Mouse (Mus musculus): Measurements from ENCODE around the gene Hltf. TPM values are rescaled to one million over a fixed set of nuclear protein-coding genes. Genes with fewer than 3 reads are reported as not detected.
A peak's percentile ranks its signal among the peaks of the same experiment; 100 is the strongest.
"Not testable (repeated sequence)": the region's sequence is repeated elsewhere in the genome, so short reads cannot be mapped to it uniquely, and the experiment has no call there.

Gene Hltf
- polyA plus RNA-seq (2016; fragmentation: Nextera tagmentation; extraction: Ambion mirVana): 23.1 and 26.0 TPM in 2 replicates

DNA sequence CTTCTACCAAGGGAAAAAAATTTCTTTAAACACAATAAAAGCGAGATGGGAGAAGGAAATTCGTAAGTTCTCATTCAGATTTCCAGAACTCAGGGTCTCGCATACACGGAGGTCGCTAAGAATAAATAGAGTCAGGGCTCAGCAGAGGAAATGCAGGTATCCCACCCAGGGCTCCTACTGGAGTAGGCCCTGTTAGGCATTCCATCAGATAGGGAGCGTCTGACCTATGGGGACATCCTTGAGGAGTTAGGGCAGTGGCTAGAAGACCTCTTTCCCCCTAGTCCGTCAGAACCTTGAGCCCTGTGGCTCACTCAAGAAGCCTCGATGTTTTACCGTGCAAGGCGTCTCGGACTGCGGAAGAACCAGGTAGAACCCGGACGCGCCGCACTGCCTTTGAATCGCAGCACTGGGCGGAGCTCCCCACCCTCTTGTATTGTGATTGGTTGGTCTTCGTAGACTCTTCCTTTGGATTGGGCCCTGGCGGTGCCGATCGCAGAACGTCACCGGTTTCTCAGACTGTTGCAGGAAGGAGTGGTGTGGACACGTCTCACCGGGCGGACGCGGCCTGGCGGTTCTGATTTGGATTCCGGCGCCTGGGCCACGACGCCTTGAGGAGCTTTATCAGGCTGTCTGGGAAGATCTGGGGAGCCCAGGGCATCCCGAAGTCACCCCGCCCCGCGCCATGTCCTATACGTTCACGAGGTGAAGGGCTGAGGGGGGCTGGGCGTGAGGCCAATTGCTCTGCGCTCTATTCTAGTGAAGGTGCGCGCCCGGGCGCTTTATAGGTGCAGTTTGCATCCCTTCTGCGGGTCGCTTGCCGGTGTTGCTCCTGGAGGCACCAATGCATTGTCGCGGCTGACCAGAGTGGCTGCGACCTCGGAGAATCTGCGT, at the start of gene Hltf:
Hltf (plus strand) TSS at position 506 of the 891 bp plus-strand sequence.
- ATAC-seq (ENCODE audit: low FRiP score, low read depth): peak; percentile 100

DNA sequence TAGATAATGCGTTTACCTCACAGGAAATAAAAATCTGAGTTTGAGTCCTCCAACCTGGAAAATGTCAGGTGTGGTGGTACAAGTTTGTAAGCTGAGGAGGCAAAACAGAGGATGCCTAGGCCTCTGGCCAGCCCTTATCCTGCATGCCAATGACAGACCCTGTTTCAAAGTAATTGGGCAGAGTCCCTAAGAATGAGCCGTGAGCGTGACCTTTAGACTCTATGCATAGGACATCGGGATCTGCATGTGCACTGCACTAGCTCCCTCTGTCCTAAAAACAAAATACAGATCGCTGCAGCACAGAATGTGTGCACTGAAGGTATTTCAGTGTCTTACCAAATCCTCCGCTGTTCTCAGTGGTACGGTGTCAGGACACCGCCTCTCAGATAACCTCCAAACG, 47.1 kb upstream of the Hltf start:
- no peak for ATAC-seq (ENCODE audit: low FRiP score, low read depth)
- no peaks in the 10 kb centered on the region for H3K9me3 ChIP-seq
- no peaks in the 10 kb centered on the region for H3K27me3 ChIP-seq
- 85% methylated on average over 9 of the region's 9 CpGs for WGBS
- H3K27ac ChIP-seq (replicated peaks): no peak overlapping the region
- no peak overlapping the region for H3K4me2 ChIP-seq (replicated peaks)
- H3K36me3 ChIP-seq: peaks cover 12% of the 10 kb centered on the region
- H3K4me1 ChIP-seq: no peaks in the 10 kb centered on the region
- H3K9ac ChIP-seq (replicated peaks): no peak overlapping the region
- H3K4me3 ChIP-seq: no peak overlapping the region

More for the DNA sequence above, at the start of gene Hltf:
- peak within 1 kb of the TSS; percentile 61 for H3K4me2 ChIP-seq (replicated peaks)
- no peaks in the 10 kb centered on the region for H3K9me3 ChIP-seq
- H3K4me3 ChIP-seq: peak within 1 kb of the TSS; percentile 82
- under 1% methylated on average over 54 of the region's 54 CpGs for WGBS
- peak within 1 kb of the TSS; percentile 80 for H3K27ac ChIP-seq (replicated peaks)
- H3K36me3 ChIP-seq: 0 out of 2 replicates have a peak, but pooled peaks cover 5% of the 10 kb centered on the region
- H3K4me1 ChIP-seq: peaks cover 4% of the 10 kb centered on the region; the same call in 1 of the 2 replicates
- no peaks in the 10 kb centered on the region for H3K27me3 ChIP-seq
- H3K9ac ChIP-seq (replicated peaks): peak within 1 kb of the TSS; percentile 65

- not testable (repeated sequence) for H3K4me3 ChIP-seq; H3K27me3 ChIP-seq; ATAC-seq (ENCODE audit: low FRiP score, low read depth); H3K9ac ChIP-seq (replicated peaks); H3K9me3 ChIP-seq; H3K27ac ChIP-seq (replicated peaks); H3K4me2 ChIP-seq (replicated peaks); H3K4me1 ChIP-seq
- 88% methylated on average over 7 of the region's 7 CpGs for WGBS
- peaks cover 12% of the 10 kb centered on the region for H3K36me3 ChIP-seq
Observed at GRCm38 (mm10) chr3:20010905-20011304, 46.7 kb upstream of the Hltf start.

DNA sequence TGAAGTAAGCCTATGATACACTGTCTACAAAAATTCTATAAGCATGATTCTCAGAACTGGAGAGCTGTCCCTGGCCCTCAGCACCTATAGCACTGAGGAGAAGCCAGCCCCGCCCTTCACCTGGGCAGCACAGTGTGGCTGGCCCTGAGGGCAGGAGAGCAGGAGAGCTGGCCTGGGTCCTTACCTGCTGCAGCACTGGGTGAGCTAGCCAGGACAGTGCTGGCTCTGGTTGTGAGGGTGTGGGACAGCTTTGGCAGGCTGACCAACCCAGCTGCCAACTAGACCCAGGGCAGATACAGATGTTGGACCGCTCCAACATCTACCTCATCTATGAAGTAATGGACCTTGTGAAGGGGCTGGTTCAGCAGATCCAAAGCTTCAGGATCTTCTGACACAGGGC, 43.2 kb upstream of the Hltf start:
- 97% methylated on average over 2 of the region's 2 CpGs for WGBS
- ATAC-seq (ENCODE audit: low FRiP score, low read depth): 0 out of 2 replicates have a peak, but pooled peaks have one; percentile 49
- H3K4me2 ChIP-seq (replicated peaks): no peak overlapping the region
- H3K4me3 ChIP-seq: no peak overlapping the region
- no peak overlapping the region for H3K27ac ChIP-seq (replicated peaks)
- no peaks in the 10 kb centered on the region for H3K27me3 ChIP-seq
- no peaks in the 10 kb centered on the region for H3K9me3 ChIP-seq
- peaks cover 24% of the 10 kb centered on the region for H3K36me3 ChIP-seq
- H3K9ac ChIP-seq (replicated peaks): no peak overlapping the region
- no peaks in the 10 kb centered on the region for H3K4me1 ChIP-seq

DNA sequence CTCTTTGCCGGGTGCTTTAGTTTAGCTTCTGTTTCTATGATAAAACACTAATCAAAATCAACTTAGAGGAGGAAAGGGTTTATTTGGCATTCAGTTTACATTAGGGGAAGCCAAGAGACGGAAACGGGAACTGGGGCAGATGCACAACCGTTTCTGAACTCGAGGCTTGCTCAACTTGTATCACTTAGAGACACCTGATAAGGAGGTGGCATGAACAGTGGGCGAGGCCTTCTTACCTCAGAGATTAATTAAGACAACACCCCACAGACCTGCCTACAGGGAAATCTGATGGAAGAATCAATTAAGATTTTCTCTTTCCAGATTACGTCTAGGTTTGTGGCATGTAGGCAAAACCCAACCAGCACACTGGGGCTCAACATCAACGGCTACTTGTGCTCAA, 39.5 kb upstream of the Hltf start:
- no peak overlapping the region for H3K4me3 ChIP-seq
- no peaks in the 10 kb centered on the region for H3K4me1 ChIP-seq
- ATAC-seq (ENCODE audit: low FRiP score, low read depth): no peak
- no peak overlapping the region for H3K9ac ChIP-seq (replicated peaks)
- WGBS: 93% methylated on average over 8 of the region's 8 CpGs
- H3K4me2 ChIP-seq (replicated peaks): no peak overlapping the region
- peaks cover 36% of the 10 kb centered on the region for H3K36me3 ChIP-seq
- no peaks in the 10 kb centered on the region for H3K27me3 ChIP-seq
- H3K27ac ChIP-seq (replicated peaks): no peak overlapping the region
- no peaks in the 10 kb centered on the region for H3K9me3 ChIP-seq

GRCm38 (mm10) chr3:20023832-20024231, 33.8 kb upstream of the Hltf start:
- Histone ChIP-seq H3K27me3 (no peaks in the 10 kb centered on the region), H3K9ac (replicated peaks) (no peak overlapping the region), H3K4me2 (replicated peaks) (no peak overlapping the region), H3K4me3 (no peak overlapping the region), H3K9me3 (no peaks in the 10 kb centered on the region), H3K36me3 (peaks cover 45% of the 10 kb centered on the region), H3K27ac (replicated peaks) (no peak overlapping the region), H3K4me1 (no peaks in the 10 kb centered on the region)
- no peak for ATAC-seq (ENCODE audit: low FRiP score, low read depth)
- WGBS: 68% methylated on average over 1 of the region's 1 CpGs

DNA sequence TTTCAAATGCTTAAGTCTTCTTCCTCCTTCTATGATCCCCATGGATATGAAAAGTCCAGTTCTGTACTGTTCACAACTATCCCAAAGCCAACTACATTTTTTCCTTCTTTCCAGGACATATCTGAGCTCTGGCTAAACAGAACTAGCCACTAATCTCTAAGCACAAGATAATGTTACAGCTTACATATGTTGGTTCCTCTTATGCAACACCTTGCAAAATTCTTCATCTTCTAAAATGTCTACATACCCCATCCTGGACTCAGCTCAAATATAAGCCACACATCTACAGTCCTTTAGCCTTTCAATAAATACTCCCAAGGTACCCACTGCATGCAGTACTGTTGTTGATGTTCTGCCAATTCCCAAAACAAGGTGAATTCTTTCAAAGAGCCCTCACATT, 31.1 kb upstream of the Hltf start:
- Histone ChIP-seq H3K4me1 (no peaks in the 10 kb centered on the region), H3K27me3 (no peaks in the 10 kb centered on the region), H3K4me2 (replicated peaks) (no peak overlapping the region), H3K27ac (replicated peaks) (no peak overlapping the region), H3K9me3 (no peaks in the 10 kb centered on the region), H3K4me3 (no peak overlapping the region), H3K9ac (replicated peaks) (no peak overlapping the region), H3K36me3 (peaks cover 41% of the 10 kb centered on the region)
- no peak for ATAC-seq (ENCODE audit: low FRiP score, low read depth)

DNA sequence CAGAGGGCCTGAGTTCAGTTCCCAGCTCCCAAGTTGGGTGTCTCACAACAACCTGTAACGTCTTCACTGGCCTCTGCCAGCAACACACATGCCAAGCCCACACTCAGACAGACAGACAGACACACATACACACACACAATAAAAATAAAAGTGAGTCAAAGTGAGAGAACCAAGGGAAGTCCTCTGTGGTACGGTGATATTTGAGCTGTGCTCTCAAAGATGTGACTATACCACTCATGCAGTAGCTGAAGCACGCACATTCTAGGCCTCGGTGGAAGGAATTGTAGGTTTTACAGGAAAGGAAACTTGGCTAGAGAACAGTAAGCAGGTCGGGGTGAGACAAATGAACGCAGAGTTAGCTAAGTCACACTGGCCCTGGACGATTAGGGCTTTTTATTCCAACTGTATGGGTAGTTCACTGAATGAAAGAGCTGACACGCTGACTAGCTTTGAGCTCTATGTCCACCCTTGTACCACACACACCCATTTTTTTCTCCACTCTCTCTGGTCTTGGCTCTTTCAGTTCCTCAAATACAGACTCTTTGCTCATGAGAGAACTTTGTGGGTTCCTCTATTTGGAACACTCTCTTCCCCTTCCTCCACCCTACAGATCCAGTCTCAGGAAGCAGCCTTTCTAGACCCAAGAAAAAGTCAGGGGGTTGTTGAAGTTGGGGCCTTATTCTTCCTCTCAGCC, 30.5 kb upstream of the Hltf start:
- H3K27me3 ChIP-seq: no peaks in the 10 kb centered on the region
- H3K9me3 ChIP-seq: no peaks in the 10 kb centered on the region
- peaks cover 40% of the 10 kb centered on the region for H3K36me3 ChIP-seq
- no peaks in the 10 kb centered on the region for H3K4me1 ChIP-seq
- no peak overlapping the region for H3K9ac ChIP-seq (replicated peaks)
- 91% methylated on average over 8 of the region's 8 CpGs for WGBS
- no peak overlapping the region for H3K4me3 ChIP-seq
- no peak overlapping the region for H3K4me2 ChIP-seq (replicated peaks)
- ATAC-seq (ENCODE audit: low FRiP score, low read depth): no peak
- H3K27ac ChIP-seq (replicated peaks): no peak overlapping the region

GRCm38 (mm10) chr3:20027788-20028187, 29.8 kb upstream of the Hltf start:
- Histone ChIP-seq H3K4me3 (no peak overlapping the region), H3K4me2 (replicated peaks) (no peak overlapping the region), H3K9me3 (no peaks in the 10 kb centered on the region), H3K4me1 (no peaks in the 10 kb centered on the region), H3K36me3 (peaks cover 35% of the 10 kb centered on the region), H3K27ac (replicated peaks) (no peak overlapping the region), H3K9ac (replicated peaks) (no peak overlapping the region), H3K27me3 (no peaks in the 10 kb centered on the region)
- no peak for ATAC-seq (ENCODE audit: low FRiP score, low read depth)
- WGBS: 93% methylated on average over 5 of the region's 5 CpGs

- no peak overlapping the region for H3K9ac ChIP-seq (replicated peaks)
- H3K27me3 ChIP-seq: no peaks in the 10 kb centered on the region
- peaks cover 2% of the 10 kb centered on the region; the same call in 1 of the 2 replicates for H3K4me1 ChIP-seq
- H3K4me2 ChIP-seq (replicated peaks): no peak overlapping the region
- H3K4me3 ChIP-seq: no peak overlapping the region
- no peak overlapping the region for H3K27ac ChIP-seq (replicated peaks)
- ATAC-seq (ENCODE audit: low FRiP score, low read depth): no peak
- peaks cover 27% of the 10 kb centered on the region for H3K36me3 ChIP-seq
- 94% methylated on average over 3 of the region's 3 CpGs for WGBS
- no peaks in the 10 kb centered on the region for H3K9me3 ChIP-seq
Observed at GRCm38 (mm10) chr3:20028640-20029039, 29.0 kb upstream of the Hltf start.

DNA sequence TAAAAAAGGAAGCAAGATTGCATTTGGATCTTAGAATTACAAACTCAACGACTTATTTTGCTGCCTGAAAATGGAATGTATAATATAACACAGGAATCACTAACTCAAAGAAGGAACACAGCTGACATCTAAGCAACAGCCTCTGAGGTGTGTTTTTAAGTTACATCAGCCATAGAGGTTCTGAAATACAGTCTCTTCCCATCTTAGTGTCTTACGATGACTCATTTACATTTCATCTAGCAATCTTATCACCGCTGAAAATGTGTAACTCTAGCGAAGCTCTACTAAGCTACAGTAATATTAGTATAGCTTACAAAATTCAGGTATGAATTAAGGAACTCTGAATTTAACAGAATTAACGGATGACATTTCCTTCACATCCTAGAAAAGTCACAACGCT, 26.8 kb upstream of the Hltf start:
- Histone ChIP-seq H3K9ac (replicated peaks) (no peak overlapping the region), H3K4me2 (replicated peaks) (no peak overlapping the region), H3K27ac (replicated peaks) (no peak overlapping the region), H3K4me3 (no peak overlapping the region), H3K4me1 (peaks cover 11% of the 10 kb centered on the region), H3K9me3 (no peaks in the 10 kb centered on the region), H3K27me3 (no peaks in the 10 kb centered on the region), H3K36me3 (peaks cover 6% of the 10 kb centered on the region; the same call in 1 of the 2 replicates)
- ATAC-seq (ENCODE audit: low FRiP score, low read depth): no peak
- WGBS: 94% methylated on average over 6 of the region's 6 CpGs
